Mouse (Mus musculus) forebrain, embryonic 10.5 days (tissue): Measurements from ENCODE around the gene Disc1. TPM values are rescaled to one million over a fixed set of nuclear protein-coding genes. Genes with fewer than 3 reads are reported as not detected.
A peak's percentile ranks its signal among the peaks of the same experiment; 100 is the strongest.

Source experiments
- DNase-seq: peaks from one replicate; pipeline ENCODE4 v3.0.0-alpha.2; 2017; ENCODE audit warnings: low spot score; ENCODE audit errors: extremely low spot score
- H3K27ac ChIP-seq: fragments of 300-500 bp; sonication (generic); 2 replicates; pipeline ENCODE4 v1.5.1; 2016; ENCODE audit warnings: mild to moderate bottlenecking
- H3K27me3 ChIP-seq: fragments of 300-500 bp; sonication (generic); 2 replicates; pipeline ENCODE4 v1.6.1; 2016; ENCODE audit warnings: mild to moderate bottlenecking; ENCODE audit not compliant: poor library complexity, severe bottlenecking
- H3K36me3 ChIP-seq: fragments of 300-500 bp; sonication (generic); replicated peaks from 2 replicates; pipeline ENCODE4 v1.6.1; 2016; ENCODE audit warnings: mild to moderate bottlenecking, moderate library complexity
- H3K4me1 ChIP-seq: fragments of 300-500 bp; sonication (generic); 2 replicates; pipeline ENCODE4 v1.6.1; 2016
- H3K4me3 ChIP-seq: fragments of 300-500 bp; sonication (generic); 2 replicates; pipeline ENCODE4 v1.5.1; 2016; ENCODE audit warnings: mild to moderate bottlenecking, moderate library complexity
- H3K9me3 ChIP-seq: fragments of 300-500 bp; sonication (generic); 2 replicates; pipeline ENCODE4 v1.6.1; 2016; ENCODE audit warnings: mild to moderate bottlenecking, moderate library complexity
- WGBS: fragments of 180-500 bp; shearing (Covaris S2); methylation state at CpG from one replicate; pipeline ENCODE4 v1.1.7; 2016; 5-methylcytosine and 5-hydroxymethylcytosine counted together
- polyA plus RNA-seq: library from polyadenylated mRNA; unstranded; fragments of >200 nt; fragmentation: Nextera tagmentation; extraction: Ambion mirVana; gene quantifications from 2 replicates; pipeline ENCODE4 v1.2.1, GENCODE M21; 2016

Gene Disc1
- polyA plus RNA-seq, 1 experiment from 2014 or later: 1.3 TPM

GRCm38 (mm10) chr8:125223031-125223753, 169.2 kb downstream of the Disc1 start:
- H3K27ac ChIP-seq: 0 out of 2 replicates have a peak overlapping the region, but pooled peaks have one; percentile 62
- WGBS: 77% methylated on average over 10 of the region's 10 CpGs

GRCm38 (mm10) chr8:125224271-125224699, 170.3 kb downstream of the Disc1 start:
- no peaks in the 10 kb centered on the region for H3K36me3 ChIP-seq
- H3K9me3 ChIP-seq: no peaks in the 10 kb centered on the region
- DNase-seq: no peak
- WGBS: 71% methylated on average over 6 of the region's 6 CpGs
- peaks cover 24% of the 10 kb centered on the region for H3K27me3 ChIP-seq
- peak overlapping the region; percentile 52; the same call in 1 of the 2 replicates for H3K27ac ChIP-seq
- H3K4me1 ChIP-seq: peaks cover 58% of the 10 kb centered on the region
- H3K4me3 ChIP-seq: no peak overlapping the region

More at GRCm38 (mm10) chr8:125223031-125223753, 169.2 kb downstream of the Disc1 start:
- Histone ChIP-seq H3K27me3 (peaks cover 24% of the 10 kb centered on the region), H3K36me3 (no peaks in the 10 kb centered on the region), H3K4me1 (peaks cover 69% of the 10 kb centered on the region), H3K9me3 (no peaks in the 10 kb centered on the region), H3K4me3 (no peak overlapping the region)
- no peak for DNase-seq

GRCm38 (mm10) chr8:125225266-125225665, 171.3 kb downstream of the Disc1 start:
- Histone ChIP-seq H3K27me3 (peaks cover 16% of the 10 kb centered on the region; the same call in 1 of the 2 replicates), H3K4me1 (peaks cover 49% of the 10 kb centered on the region), H3K4me3 (no peak overlapping the region), H3K9me3 (no peaks in the 10 kb centered on the region), H3K36me3 (no peaks in the 10 kb centered on the region), H3K27ac (no peak overlapping the region)
- WGBS: 91% methylated on average over 9 of the region's 9 CpGs
- DNase-seq: no peak

- peaks cover 6% of the 10 kb centered on the region; the same call in 1 of the 2 replicates for H3K27me3 ChIP-seq
- H3K27ac ChIP-seq: 0 out of 2 replicates have a peak overlapping the region, but pooled peaks have one; percentile 45
- H3K9me3 ChIP-seq: no peaks in the 10 kb centered on the region
- peaks cover 39% of the 10 kb centered on the region for H3K4me1 ChIP-seq
- 83% methylated on average over 14 of the region's 14 CpGs for WGBS
- H3K4me3 ChIP-seq: no peak overlapping the region
- H3K36me3 ChIP-seq: no peaks in the 10 kb centered on the region
- no peak for DNase-seq
These were observed 173.1 kb downstream of the Disc1 start for GRCm38 (mm10) chr8:125226989-125227624.

GRCm38 (mm10) chr8:125230526-125231131, 176.6 kb downstream of the Disc1 start:
- H3K4me1 ChIP-seq: peaks cover 15% of the 10 kb centered on the region
- no peak for DNase-seq
- 86% methylated on average over 5 of the region's 5 CpGs for WGBS

GRCm38 (mm10) chr8:125232724-125233123, 178.7 kb downstream of the Disc1 start:
- Histone ChIP-seq H3K9me3 (no peaks in the 10 kb centered on the region; the same call in 1 of the 2 replicates), H3K27me3 (peaks cover 11% of the 10 kb centered on the region), H3K36me3 (no peaks in the 10 kb centered on the region), H3K27ac (no peak overlapping the region), H3K4me1 (peaks cover 14% of the 10 kb centered on the region), H3K4me3 (no peak overlapping the region)
- DNase-seq: no peak
- 81% methylated on average over 9 of the region's 9 CpGs for WGBS

More at GRCm38 (mm10) chr8:125230526-125231131, 176.6 kb downstream of the Disc1 start:
- H3K27me3 ChIP-seq: peaks cover 3% of the 10 kb centered on the region; the same call in 1 of the 2 replicates
- H3K9me3 ChIP-seq: no peaks in the 10 kb centered on the region; the same call in 1 of the 2 replicates
- H3K4me3 ChIP-seq: no peak overlapping the region
- no peaks in the 10 kb centered on the region for H3K36me3 ChIP-seq
- H3K27ac ChIP-seq: no peak overlapping the region

- Histone ChIP-seq H3K4me3 (peak overlapping the region; percentile 37), H3K36me3 (no peaks in the 10 kb centered on the region), H3K9me3 (no peaks in the 10 kb centered on the region; the same call in 1 of the 2 replicates), H3K27ac (peak overlapping the region; percentile 86), H3K27me3 (peaks cover 28% of the 10 kb centered on the region), H3K4me1 (peaks cover 41% of the 10 kb centered on the region)
- WGBS: 16% methylated on average over 22 of the region's 22 CpGs
- DNase-seq: no peak
These were observed 182.2 kb downstream of the Disc1 start for GRCm38 (mm10) chr8:125235898-125236835.

- H3K27me3 ChIP-seq: peaks cover 25% of the 10 kb centered on the region
- DNase-seq: no peak
- H3K27ac ChIP-seq: no peak overlapping the region
- H3K9me3 ChIP-seq: no peaks in the 10 kb centered on the region
- 76% methylated on average over 4 of the region's 4 CpGs for WGBS
- H3K4me3 ChIP-seq: no peak overlapping the region
- no peaks in the 10 kb centered on the region for H3K36me3 ChIP-seq
- peaks cover 54% of the 10 kb centered on the region for H3K4me1 ChIP-seq
These were observed 186.8 kb downstream of the Disc1 start for GRCm38 (mm10) chr8:125240763-125241162.

- no peaks in the 10 kb centered on the region for H3K36me3 ChIP-seq
- no peaks in the 10 kb centered on the region for H3K9me3 ChIP-seq
- H3K27me3 ChIP-seq: peaks cover 20% of the 10 kb centered on the region
- no peak overlapping the region for H3K4me3 ChIP-seq
- 63% methylated on average over 10 of the region's 10 CpGs for WGBS
- DNase-seq: no peak
- 0 out of 2 replicates have a peak overlapping the region, but pooled peaks have one; percentile 26 for H3K27ac ChIP-seq
- H3K4me1 ChIP-seq: peaks cover 51% of the 10 kb centered on the region
These were observed 188.4 kb downstream of the Disc1 start for GRCm38 (mm10) chr8:125242382-125242781.

GRCm38 (mm10) chr8:125242921-125243320, 188.9 kb downstream of the Disc1 start:
- H3K4me3 ChIP-seq: no peak overlapping the region
- no peaks in the 10 kb centered on the region for H3K36me3 ChIP-seq
- H3K4me1 ChIP-seq: peaks cover 53% of the 10 kb centered on the region
- peaks cover 15% of the 10 kb centered on the region; the same call in 1 of the 2 replicates for H3K27me3 ChIP-seq
- no peak overlapping the region for H3K27ac ChIP-seq
- H3K9me3 ChIP-seq: no peaks in the 10 kb centered on the region
- no peak for DNase-seq
- 56% methylated on average over 4 of the region's 4 CpGs for WGBS

GRCm38 (mm10) chr8:125246737-125247292, 192.8 kb downstream of the Disc1 start:
- no peak overlapping the region for H3K27ac ChIP-seq

More at GRCm38 (mm10) chr8:125246737-125247292, 192.8 kb downstream of the Disc1 start:
- no peaks in the 10 kb centered on the region for H3K9me3 ChIP-seq
- no peaks in the 10 kb centered on the region; the same call in 1 of the 2 replicates for H3K27me3 ChIP-seq
- H3K4me3 ChIP-seq: no peak overlapping the region
- no peak for DNase-seq
- 58% methylated on average over 7 of the region's 7 CpGs for WGBS
- no peaks in the 10 kb centered on the region for H3K36me3 ChIP-seq
- H3K4me1 ChIP-seq: peaks cover 23% of the 10 kb centered on the region
